Mouse (Mus musculus) layer of hippocampus, adult 8-10 months (tissue): ENCODE data around the gene Osbpl7. TPM values are rescaled to one million over a fixed set of nuclear protein-coding genes. Genes with fewer than 3 reads are reported as not detected.

Experiments
- DNase-seq, 2 experiments: peaks; one replicate each; pipeline ENCODE4 v3.0.0; 2022; ENCODE audit warnings: low spot score in 2 of 2
- total RNA-seq, 4 experiments: library from RNA; stranded (reverse); gene quantifications; 2 replicates each; pipeline ENCODE4 v1.2.4; 2022

Gene Osbpl7
- total RNA-seq, 4 experiments from 2014 or later: 18.6 to 21.7 (median 20.6) TPM

GRCm38 (mm10) chr11:97038881-97039280 lies 11.5 kb upstream of the Osbpl7 start:
- DNase-seq: no peak

- no peak for DNase-seq
These were observed 10.0 kb upstream of the Osbpl7 start for GRCm38 (mm10) chr11:97040301-97041021.

GRCm38 (mm10) chr11:97041022-97041899 lies 9.2 kb upstream of the Osbpl7 start, which contains the start of the genes Lrrc46 and Mrpl10:
TSS of gene Lrrc46 (minus strand) at chr11:97041407.
TSS of gene Mrpl10 (plus strand) at chr11:97041560.
- DNase-seq: peak; percentile 75 to 81

- DNase-seq: no peak
These were observed 5.5 kb upstream of the Osbpl7 start for GRCm38 (mm10) chr11:97044902-97045301.

- DNase-seq: no peak
These were observed 4.6 kb upstream of the Osbpl7 start for GRCm38 (mm10) chr11:97045861-97046260.

- no peak for DNase-seq
These were observed 2.3 kb upstream of the Osbpl7 start for GRCm38 (mm10) chr11:97048090-97048650.

- no peak for DNase-seq
These were observed 839 bp upstream of the Osbpl7 start for GRCm38 (mm10) chr11:97049492-97050085.

GRCm38 (mm10) chr11:97050944-97051586 lies 637 bp downstream of the Osbpl7 start:
- no peak for DNase-seq

- no peak for DNase-seq
These were observed 1.8 kb downstream of the Osbpl7 start for GRCm38 (mm10) chr11:97052219-97052646.

GRCm38 (mm10) chr11:97063274-97063920 lies 13.0 kb downstream of the Osbpl7 start:
- DNase-seq: peak in 1 of 2 experiments; percentile 40

GRCm38 (mm10) chr11:97063921-97064295 lies 13.5 kb downstream of the Osbpl7 start:
- DNase-seq: no peak

- no peak for DNase-seq
These were observed 15.3 kb downstream of the Osbpl7 start for GRCm38 (mm10) chr11:97065538-97066295.

GRCm38 (mm10) chr11:97066656-97067360 lies 16.4 kb downstream of the Osbpl7 start:
- DNase-seq: no peak

GRCm38 (mm10) chr11:97069333-97069732 lies 18.9 kb downstream of the Osbpl7 start:
- no peak for DNase-seq

- DNase-seq: no peak
These were observed 19.3 kb downstream of the Osbpl7 start for GRCm38 (mm10) chr11:97069770-97070169.

- DNase-seq: no peak
These were observed 20.7 kb downstream of the Osbpl7 start for GRCm38 (mm10) chr11:97071129-97071528.

- peak in 1 of 2 experiments; percentile 68 for DNase-seq
These were observed 22.1 kb downstream of the Osbpl7 start for GRCm38 (mm10) chr11:97072533-97072932.

GRCm38 (mm10) chr11:97074235-97074634 lies 23.8 kb downstream of the Osbpl7 start:
- DNase-seq: no peak

GRCm38 (mm10) chr11:97078751-97079150 lies 28.3 kb downstream of the Osbpl7 start:
- no peak for DNase-seq
